Mouse (Mus musculus) v-Abl transformed pro-B cells (cell line): ENCODE results near the gene Rgl2.
"Not testable (repeated sequence)": the region's sequence is repeated elsewhere in the genome, so short reads cannot be mapped to it uniquely, and the experiment has no call there.

Experiments
- in situ Hi-C, 2 experiments: fragments of 400-800 bp; cut with MboI; formaldehyde crosslinking; loops; one replicate each; pipeline ENCODE4 v1.15.1; 2025; ENCODE audit not compliant: unreplicated experiment in 2 of 2

Rgl2 gene

DNA sequence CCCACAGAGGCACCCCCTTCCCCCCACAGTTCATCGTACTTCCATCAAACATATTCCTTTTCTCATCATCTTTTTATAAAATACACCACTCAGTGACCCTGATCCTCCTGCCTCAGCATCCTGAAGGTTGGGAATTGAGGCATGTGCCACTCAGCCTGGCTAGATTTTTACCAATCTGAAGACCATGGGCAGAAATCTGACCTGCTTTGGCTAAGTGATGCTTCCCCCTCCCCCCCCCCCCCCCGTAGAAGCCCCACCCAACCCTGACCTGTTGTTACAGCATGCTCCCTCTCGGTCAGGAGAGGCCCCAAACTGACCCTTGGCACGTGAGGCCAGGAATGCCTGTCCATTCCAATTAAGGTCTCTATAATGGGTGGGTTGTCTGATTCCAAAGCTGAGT lies 24.5 kb upstream of the Rgl2 start, which contains the start of gene Platr17:
TSS of gene Platr17 (plus strand) at position 301 of the 400 bp plus-strand sequence.
- in situ Hi-C loops: not testable (repeated sequence)

DNA sequence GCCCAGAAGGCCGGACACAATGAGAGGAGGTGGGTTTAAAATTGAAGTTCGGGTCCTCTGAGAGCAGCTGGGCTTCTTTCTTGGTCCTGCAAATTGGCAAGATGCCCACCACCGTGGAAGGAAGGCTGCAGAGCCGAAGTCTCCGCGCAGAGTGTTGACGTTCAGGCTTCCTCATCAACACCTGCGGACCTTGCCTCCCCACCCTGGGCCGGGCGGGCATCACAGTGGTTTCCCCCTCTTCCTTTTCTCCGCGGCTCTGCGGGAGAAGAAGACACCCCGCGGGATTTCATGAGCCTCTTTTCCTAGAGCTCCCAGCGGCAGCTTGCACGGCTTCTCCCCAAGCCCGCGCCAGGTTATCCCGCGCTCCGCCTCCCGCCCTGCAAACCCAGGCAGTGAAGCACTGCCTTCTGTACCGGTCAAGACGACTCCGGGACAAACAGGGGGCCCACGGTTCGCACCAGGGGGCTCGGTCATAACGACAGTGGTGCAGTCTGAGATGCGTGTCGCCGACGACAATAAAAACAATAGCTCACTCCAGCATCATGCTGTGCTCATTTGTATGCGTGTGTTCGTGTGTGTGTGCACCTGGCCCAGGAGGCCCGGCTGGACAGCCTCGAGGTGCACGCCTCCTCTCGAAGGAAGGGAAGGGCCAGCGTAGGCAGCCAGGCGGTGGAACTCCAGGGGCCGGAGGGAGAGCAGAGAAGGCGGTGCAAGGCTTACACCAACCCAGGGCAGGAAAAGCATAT lies 20.8 kb upstream of the Rgl2 start:
- in situ Hi-C loops: no loop called here

DNA sequence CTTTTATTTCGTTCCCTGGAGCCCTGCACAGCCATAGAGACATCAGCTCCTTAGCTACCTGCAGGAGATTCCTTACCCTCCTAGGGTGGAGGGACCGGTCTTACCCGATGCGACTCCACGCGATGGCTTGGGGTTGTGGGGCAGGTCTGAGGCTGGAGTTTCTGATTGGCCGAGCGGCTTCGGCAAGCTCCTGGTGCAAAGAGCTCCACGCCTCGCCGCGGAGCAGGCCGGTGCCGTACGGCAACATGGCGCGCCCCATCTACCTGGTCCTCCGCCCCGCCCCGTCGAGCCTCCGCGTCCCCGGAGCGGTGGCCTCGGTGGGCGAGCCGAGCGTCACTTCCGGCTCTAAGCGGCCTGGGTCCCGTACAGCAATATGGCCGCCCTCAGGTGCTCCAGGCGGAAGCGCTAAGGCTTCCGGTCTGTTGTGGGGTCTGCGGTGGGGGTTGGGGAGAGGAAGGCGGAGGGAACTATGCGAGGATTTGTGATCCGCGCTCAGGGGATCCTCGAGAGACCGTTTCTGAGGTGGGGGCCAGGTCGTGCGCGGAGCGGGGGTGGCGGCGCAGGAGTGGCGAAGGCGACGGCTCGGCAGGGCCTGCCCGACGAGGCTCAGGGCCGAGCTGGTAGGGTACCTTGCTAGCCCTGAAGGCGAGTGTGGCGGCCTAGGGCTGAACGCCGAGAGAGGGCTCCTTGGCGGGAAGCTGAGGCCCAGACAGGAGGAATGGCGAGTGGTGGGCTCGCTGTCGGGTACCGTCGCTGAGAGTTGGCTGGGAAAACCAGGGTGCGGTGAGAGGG lies 20.1 kb upstream of the Rgl2 start, which contains the start of gene Daxx:
TSS of gene Daxx (plus strand) at position 338 of the 792 bp plus-strand sequence.
- in situ Hi-C loops: no loop called here

DNA sequence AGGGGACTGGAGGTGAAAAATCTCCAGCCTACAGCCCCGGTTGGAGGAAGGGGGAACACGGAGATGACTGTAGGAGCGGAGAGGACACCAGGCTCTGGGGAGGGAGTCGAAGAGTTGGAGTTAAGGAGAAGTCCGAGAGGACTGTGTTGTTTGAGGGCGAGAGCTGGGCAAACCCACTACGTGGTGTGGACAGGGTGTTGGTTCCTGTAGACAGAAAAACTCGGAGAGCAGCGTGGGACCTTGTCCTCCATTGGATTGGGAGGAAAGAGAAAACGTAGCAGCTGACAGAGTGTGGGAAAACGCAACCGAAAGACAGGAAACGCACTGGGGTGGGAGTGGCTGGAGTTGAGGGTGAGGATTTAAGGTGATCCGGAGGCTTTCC lies 19.5 kb upstream of the Rgl2 start:
- in situ Hi-C loops: no loop called here

DNA sequence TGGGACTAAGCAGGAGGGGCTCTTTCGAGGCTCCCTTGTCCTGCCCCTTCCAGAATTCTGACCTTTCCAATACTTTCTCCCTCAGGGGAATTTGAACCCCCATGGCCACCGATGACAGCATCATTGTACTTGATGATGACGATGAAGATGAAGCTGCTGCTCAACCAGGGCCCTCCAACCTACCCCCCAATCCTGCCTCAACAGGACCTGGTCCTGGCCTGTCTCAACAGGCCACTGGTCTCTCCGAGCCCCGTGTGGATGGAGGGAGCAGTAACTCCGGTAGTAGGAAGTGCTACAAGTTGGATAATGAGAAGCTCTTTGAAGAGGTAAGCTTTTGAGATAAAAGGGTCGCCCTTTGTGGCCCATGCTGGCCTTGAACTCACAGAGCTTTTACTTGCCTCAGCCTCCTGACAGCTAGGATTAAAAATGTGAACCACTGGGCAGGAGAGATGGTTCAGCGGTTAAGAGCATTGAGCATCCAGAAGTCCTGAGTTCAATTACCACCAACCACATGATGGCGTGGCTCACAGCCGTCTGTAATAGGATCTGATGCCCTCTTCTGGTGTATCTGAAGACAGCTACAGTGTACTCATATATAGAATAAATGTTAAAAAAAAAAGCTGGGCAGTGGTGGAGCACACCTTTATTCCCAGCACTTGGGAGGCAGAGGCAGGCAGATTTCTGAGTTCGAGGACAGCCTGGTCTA lies 18.8 kb upstream of the Rgl2 start:
- in situ Hi-C loops: no loop called here

DNA sequence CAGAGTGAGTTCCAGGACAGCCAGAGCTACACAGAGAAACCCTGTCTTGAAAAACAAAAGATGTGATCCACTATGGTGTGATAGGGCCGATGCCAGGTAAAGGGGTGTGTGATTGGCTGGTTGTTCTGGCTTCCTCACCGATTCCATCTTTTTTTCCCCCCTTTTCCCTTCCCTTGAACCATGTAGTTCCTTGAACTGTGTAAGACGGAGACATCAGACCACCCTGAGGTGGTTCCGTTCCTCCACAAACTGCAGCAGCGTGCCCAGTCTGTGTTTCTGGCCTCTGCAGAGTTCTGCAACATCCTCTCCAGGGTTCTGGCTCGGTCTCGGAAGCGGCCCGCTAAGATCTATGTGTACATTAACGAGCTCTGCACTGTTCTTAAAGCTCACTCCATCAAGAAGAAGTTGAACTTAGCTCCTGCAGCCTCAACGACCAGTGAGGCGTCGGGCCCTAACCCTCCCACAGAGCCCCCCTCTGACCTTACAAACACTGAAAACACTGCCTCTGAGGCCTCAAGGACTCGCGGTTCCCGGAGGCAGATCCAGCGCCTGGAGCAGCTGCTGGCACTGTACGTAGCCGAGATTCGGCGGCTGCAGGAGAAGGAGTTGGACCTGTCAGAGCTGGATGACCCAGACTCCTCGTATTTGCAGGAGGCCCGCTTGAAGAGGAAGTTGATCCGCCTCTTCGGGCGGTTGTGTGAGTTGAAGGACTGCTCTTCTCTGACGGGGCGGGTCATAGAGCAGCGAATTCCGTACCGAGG lies 18.1 kb upstream of the Rgl2 start:
- in situ Hi-C loops: no loop called here

DNA sequence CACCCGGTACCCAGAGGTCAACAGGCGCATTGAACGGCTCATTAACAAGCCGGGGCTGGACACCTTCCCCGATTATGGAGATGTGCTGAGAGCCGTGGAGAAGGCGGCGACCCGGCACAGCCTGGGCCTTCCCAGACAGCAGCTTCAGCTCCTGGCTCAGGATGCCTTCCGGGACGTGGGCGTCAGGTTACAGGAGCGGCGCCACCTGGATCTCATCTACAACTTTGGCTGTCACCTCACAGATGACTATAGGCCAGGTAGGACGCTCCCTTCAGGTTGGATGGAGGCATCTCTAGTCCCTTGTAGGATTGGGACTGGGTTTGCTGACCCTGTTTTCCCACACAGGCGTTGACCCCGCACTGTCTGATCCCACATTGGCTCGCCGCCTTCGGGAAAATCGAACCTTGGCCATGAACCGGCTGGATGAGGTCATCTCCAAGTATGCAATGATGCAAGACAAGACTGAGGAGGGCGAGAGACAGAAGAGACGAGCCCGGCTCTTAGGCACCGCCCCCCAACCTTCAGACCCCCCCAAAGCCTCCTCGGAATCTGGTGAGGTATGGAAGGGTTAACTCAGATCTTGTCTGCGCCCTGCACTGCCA lies 17.4 kb upstream of the Rgl2 start:
- in situ Hi-C loops: no loop called here

DNA sequence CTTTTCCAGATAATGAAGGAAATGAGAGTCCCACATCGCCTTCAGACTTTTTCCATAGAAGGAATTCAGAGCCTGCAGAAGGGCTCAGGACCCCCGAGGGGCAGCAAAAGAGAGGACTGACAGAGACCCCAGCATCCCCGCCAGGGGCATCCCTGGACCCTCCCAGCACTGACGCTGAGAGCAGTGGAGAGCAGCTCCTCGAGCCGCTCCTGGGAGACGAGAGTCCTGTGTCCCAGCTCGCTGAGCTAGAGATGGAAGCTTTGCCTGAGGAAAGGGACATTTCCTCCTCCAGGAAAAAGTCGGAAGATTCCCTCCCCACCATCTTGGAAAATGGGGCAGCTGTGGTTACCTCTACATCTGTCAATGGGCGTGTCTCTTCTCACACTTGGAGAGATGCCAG lies 16.1 kb upstream of the Rgl2 start:
- in situ Hi-C loops: no loop called here

DNA sequence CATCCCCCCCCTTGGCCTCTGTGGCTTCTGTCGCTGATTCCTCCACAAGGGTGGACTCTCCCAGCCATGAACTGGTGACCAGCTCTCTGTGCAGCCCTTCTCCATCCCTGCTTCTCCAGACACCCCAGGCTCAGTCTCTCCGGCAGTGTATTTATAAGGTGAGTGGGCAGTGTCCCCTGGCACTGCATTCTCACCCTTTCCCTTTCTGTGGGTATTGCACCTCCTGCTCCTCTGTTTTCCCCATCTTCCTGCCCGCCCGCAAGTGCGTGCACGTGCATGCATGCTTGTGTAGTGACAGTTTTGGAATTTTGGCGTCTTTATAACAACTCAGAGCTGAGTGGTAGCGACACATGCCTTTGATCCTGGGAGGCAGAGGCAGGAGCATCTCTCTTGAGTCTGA lies 15.4 kb upstream of the Rgl2 start:
- in situ Hi-C loops: no loop called here

DNA sequence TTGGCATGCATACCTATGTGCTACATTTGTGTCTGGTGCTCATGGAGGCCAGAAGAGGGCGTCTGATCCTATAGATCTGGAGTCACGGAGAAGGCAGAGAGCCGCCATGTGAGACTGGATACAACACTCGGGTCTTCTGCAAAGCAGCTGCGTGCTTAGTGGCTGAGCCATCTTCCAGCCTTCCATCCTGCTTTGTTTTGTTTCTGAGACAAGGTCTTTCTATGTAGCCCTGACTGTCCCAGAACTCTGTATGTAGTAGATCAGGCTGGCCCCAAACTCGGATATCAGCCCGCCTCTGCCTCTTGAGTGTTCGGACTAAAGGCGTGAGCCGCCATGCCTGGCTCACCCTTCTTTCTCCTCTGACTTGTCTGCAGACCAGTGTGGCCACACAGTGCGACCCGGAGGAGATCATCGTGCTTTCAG lies 14.4 kb upstream of the Rgl2 start:
- in situ Hi-C loops: no loop called here

DNA sequence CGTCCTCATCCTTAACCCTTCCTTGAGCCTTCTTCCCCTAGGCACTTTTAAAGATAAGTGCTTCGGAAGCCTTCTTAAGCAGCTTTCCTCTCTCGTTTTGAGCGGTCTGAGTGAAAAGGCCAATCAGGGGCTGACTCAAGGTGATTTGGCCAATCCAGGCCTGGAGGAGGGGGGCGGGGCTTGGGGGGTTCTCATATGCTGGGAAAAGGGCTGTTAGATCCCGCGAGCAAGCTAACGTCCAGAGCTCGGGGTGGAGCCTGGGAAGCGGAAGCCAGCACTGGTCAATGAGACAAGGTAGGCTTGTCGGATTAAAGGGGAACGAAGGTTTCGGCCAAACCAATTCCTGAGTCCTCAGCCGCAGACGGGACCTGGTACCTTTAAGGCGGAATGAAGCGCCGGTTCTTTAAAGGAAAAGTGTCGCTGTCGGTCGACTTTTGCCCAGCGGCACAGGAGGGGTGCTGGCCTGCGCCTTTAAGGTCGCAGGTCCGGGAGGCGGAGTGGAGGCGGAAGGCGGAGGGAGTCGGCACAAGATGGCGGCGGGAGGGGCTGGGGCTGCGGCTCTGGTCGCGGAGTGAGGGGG lies 13.6 kb upstream of the Rgl2 start, which contains the start of the genes Tapbp and Zbtb22:
TSS of gene Tapbp (plus strand) at position 229 of the 580 bp plus-strand sequence.
TSS of gene Zbtb22 (plus strand) at position 234 of the 580 bp plus-strand sequence.
- in situ Hi-C loops: no loop called here

DNA sequence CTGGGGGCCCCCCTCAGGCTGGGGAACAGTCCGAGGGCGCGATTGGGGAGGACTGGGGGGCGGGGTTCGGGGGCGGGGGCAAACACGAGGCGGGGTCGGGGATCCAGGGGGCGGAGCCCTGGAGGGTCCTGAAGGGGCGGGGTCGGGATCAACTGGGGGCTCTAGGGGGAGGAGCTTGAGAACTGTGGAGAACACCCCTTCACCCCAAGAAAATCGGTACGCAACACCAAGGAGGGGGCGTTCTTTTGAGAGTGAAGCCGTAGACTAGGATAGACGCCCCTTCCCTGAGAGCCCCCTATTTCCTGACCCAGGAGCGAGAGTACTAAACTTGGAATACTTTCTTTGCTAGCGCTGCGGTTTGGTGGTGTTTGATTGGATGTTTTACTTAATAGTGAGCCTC lies 13.0 kb upstream of the Rgl2 start:
- in situ Hi-C loops: no loop called here

DNA sequence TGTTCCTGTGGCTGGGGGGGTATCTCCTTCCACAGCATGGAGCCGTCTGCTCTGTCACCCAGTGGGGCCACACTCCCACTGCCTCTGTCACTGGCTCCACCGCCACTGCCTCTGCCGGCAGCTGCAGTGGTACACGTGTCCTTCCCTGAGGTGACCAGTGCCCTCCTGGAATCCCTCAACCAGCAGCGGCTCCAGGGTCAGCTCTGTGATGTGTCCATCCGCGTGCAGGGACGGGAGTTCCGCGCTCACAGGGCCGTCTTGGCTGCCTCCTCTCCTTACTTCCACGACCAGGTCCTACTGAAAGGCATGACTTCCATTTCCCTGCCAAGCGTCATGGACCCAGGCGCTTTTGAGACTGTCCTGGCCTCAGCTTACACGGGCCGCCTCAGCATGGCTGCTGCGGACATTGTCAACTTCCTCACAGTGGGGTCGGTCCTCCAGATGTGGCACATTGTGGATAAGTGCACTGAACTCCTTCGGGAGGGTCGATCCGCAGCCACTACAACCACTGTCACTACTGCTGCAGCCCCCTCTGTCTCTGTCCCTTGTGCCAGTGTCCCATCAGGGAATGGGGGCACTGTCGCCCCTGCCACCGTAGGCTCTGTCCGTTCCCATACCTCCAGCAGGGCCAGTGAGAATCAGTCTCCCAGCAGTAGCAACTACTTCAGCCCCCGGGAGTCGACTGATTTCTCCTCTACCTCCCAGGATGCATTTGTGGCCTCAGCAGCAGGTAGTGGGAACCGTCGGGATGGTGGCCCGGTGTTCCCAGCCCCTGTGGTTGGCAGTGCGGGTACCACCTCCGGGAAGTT lies 12.3 kb upstream of the Rgl2 start:
- in situ Hi-C loops: no loop called here

DNA sequence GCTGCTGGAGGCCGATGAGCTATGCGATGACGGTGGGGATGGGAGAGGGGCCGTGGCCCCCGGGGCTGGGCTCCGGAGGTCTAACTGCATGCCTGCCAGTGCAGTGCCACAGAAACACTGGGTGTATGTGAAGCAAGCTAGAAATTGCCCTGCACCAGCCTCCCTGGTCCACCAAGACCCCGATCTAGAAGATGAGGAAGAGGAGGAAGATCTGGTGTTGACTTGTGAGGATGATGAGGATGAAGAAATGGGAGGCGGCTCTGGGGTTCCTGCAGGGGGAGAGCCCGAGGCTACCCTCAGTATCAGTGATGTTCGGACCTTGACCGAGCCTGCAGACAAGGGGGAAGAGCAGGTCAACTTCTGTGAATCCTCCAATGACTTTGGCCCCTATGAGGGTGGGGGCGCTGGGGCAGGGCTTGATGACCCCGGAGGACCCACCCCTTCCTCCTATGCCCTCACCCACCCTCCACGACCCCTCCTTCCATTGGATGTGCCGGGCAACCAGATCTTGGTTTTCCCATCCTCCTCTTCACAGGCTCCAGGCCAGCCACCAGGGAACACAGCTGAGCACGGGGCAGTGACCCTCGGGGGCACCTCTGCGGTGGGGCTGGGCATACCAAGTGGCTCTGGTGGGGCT lies 11.6 kb upstream of the Rgl2 start:
- in situ Hi-C loops: no loop called here

DNA sequence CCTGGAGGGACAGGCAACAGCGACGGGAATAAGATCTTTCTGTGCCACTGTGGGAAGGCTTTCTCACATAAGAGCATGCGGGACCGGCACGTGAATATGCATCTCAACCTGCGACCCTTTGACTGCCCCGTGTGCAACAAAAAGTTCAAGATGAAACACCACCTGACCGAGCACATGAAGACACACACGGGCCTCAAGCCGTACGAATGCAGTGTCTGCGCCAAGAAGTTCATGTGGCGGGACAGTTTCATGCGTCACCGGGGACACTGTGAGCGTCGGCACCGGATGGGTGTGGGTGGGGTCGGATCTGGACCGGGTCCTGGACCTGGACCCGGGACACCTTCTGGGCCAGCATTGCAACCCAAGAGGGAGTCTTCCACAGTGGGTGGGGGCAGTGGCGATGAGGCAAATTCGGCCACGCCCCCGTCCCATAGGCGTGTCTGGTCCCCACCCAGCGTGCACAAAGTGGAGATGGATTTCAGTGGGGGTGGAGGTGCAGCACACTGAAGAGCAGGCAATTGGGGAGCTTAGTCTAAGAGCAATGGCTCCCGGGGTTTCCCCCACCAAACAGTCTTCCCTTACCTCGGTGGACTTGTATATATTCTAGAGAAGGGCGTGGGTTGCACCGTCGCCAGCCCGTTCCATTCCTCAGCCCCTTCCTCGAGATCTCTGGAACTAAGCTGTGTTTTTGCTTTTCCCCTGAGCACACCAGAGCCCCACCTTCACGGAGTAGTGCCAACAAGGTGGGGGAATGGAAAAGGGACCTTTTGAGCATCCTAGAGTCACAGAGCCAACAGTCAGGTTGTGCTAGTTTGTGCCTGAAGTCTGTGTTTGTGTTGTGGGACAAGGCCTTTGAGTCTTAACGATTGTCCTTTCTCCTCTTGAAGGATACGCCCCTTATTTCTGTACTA lies 10.8 kb upstream of the Rgl2 start:
- in situ Hi-C loops: no loop called here

DNA sequence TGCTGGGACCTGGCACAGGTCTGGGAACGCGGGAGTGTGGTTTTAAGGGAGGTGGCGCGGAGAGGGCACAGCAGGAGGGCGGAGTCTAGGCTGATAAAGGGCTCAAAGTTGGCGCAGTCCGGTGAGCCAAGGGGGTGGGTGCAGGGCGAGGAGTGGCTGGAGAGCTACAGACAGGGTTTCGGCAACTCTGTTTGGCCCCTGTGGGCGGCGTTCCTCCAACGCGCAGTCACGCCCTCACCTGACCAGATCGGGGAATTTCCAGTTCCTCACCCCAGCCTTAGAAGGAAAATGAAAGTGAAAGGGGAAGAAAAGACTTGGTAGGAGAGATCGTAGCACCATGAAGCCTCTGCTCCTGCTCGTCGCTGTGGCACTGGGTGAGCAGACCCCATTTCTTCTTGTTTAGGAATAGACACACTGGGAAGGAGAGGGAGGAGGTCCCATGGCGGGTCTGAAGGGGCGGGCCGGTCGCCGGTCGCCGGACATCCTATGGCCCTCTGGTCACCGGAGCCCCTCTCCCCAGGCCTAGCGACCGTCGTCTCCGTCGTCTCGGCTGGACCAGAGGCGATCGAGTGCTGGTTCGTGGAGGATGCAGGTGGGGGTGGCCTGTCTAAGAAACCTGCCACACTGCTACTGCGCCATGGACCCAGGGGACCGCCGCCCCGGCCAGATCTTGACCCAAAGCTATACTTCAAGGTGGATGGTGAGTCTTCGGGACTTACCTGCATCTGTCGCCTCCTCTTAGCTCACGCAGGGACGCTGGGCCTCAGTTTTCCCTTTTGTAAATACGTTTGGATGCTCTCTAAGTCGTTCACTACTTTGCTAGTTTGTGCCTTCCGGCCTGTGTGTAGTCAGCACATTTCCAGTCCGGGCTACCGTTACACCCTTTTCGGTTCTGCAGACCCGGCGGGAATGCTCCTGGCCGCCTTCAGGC lies 9.7 kb upstream of the Rgl2 start:
- in situ Hi-C loops: no loop called here
